Mouse (Mus musculus) liver (tissue): ENCODE results near the gene Tmem44.

Experiments used
- DNase-seq: peaks from one replicate; pipeline ENCODE4 v3.0.0-alpha.2; 2020; ENCODE audit warnings: mixed read lengths

Tmem44 gene

GRCm38 (mm10) chr16:30550748-30551192, at the start of gene Tmem44:
Gene Tmem44 (minus strand): TSS chr16:30550842.
- no peak for DNase-seq

GRCm38 (mm10) chr16:30599491-30600268, 49.0 kb upstream of the Tmem44 start, which contains the start of gene Fam43a:
Gene Fam43a (plus strand): TSS chr16:30599723.
- DNase-seq = peak; percentile 80

- peak; percentile 76 for DNase-seq
Observed at GRCm38 (mm10) chr16:30596959-30597681, 46.5 kb upstream of the Tmem44 start.

- DNase-seq = no peak
Observed at GRCm38 (mm10) chr16:30595835-30596557, 45.4 kb upstream of the Tmem44 start.

- no peak for DNase-seq
Observed at GRCm38 (mm10) chr16:30595356-30595755, 44.7 kb upstream of the Tmem44 start.

GRCm38 (mm10) chr16:30591990-30592389, 41.3 kb upstream of the Tmem44 start:
- no peak for DNase-seq

GRCm38 (mm10) chr16:30590264-30591209, 39.9 kb upstream of the Tmem44 start:
- no peak for DNase-seq

- peak; percentile 86 for DNase-seq
Observed at GRCm38 (mm10) chr16:30587494-30588327, 37.1 kb upstream of the Tmem44 start, which contains the start of gene Lsg1. Gene Lsg1 (minus strand): TSS chr16:30587592.

GRCm38 (mm10) chr16:30586935-30587493, 36.4 kb upstream of the Tmem44 start:
- no peak for DNase-seq

GRCm38 (mm10) chr16:30580765-30581164, 30.1 kb upstream of the Tmem44 start:
- no peak for DNase-seq

GRCm38 (mm10) chr16:30576392-30576791, 25.8 kb upstream of the Tmem44 start:
- DNase-seq = no peak

GRCm38 (mm10) chr16:30575815-30576214, 25.2 kb upstream of the Tmem44 start:
- DNase-seq = no peak

- DNase-seq = no peak
Observed at GRCm38 (mm10) chr16:30572239-30572638, 21.6 kb upstream of the Tmem44 start.

GRCm38 (mm10) chr16:30571378-30571777, 20.7 kb upstream of the Tmem44 start:
- DNase-seq = no peak

- no peak for DNase-seq
Observed at GRCm38 (mm10) chr16:30570173-30570572, 19.5 kb upstream of the Tmem44 start.

- DNase-seq = peak; percentile 64
Observed at GRCm38 (mm10) chr16:30565631-30566030, 15.0 kb upstream of the Tmem44 start.

- no peak for DNase-seq
Observed at GRCm38 (mm10) chr16:30560601-30561000, 10.0 kb upstream of the Tmem44 start.

- DNase-seq = no peak
Observed at GRCm38 (mm10) chr16:30559312-30559992, 8.8 kb upstream of the Tmem44 start.

GRCm38 (mm10) chr16:30554109-30554508, 3.5 kb upstream of the Tmem44 start:
- DNase-seq = no peak
